Mouse (Mus musculus) myocyte (in vitro differentiated cells): ENCODE measurements around the gene 1700122O11Rik. TPM values are rescaled to one million over a fixed set of nuclear protein-coding genes. Genes with fewer than 3 reads are reported as not detected.

ENCODE experiments used
- H3K27me3 ChIP-seq: one replicate; pipeline ENCODE4 v1.6.1; 2011; ENCODE audit not compliant: control insufficient read depth, insufficient read depth, insufficient read length
- H3K36me3 ChIP-seq: one replicate; pipeline ENCODE4 v1.6.1; 2011; ENCODE audit not compliant: control insufficient read depth, insufficient read depth
- H3K4me2 ChIP-seq: one replicate; pipeline ENCODE4 v1.6.1; 2011; ENCODE audit warnings: low read depth, control low read depth
- H3K4me3 ChIP-seq: one replicate; pipeline ENCODE4 v1.5.1; 2011; ENCODE audit warnings: mild to moderate bottlenecking, control low read depth, moderate library complexity
- H3K79me2 ChIP-seq: one replicate; pipeline ENCODE4 v1.6.1; 2011; ENCODE audit not compliant: control insufficient read depth, insufficient read depth
- H3ac ChIP-seq: one replicate; pipeline ENCODE4 v1.6.1; 2011; ENCODE audit not compliant: control insufficient read depth, insufficient read length
- CEBPB ChIP-seq: IDR thresholded peaks from 2 replicates; pipeline ENCODE4 v1.6.1; 2011; ENCODE audit warnings: mild to moderate bottlenecking, moderate library complexity; ENCODE audit not compliant: poor library complexity, insufficient read depth, severe bottlenecking
- E2F4 ChIP-seq: IDR thresholded peaks from one replicate; pipeline ENCODE4 v1.6.1; 2011; ENCODE audit warnings: mild to moderate bottlenecking, control low read depth, moderate library complexity; ENCODE audit not compliant: insufficient read depth
- MAX ChIP-seq: IDR thresholded peaks from one replicate; pipeline ENCODE4 v1.6.1; 2011; ENCODE audit warnings: low read depth, mild to moderate bottlenecking, control low read depth
- MYOD1 ChIP-seq, 3 experiments: IDR thresholded peaks; one replicate each; pipeline ENCODE4 v1.6.1; 2011; ENCODE audit warnings: control low read depth in 2 of 3, low read depth in 2 of 3, mild to moderate bottlenecking in 2 of 3, moderate library complexity in 1 of 3; ENCODE audit not compliant: insufficient read length in 2 of 3, control insufficient read depth in 1 of 3
- MYOG ChIP-seq, 3 experiments: IDR thresholded peaks; one replicate each; pipeline ENCODE4 v1.6.1; 2011; ENCODE audit warnings: control low read depth in 2 of 3, low read depth in 2 of 3, mild to moderate bottlenecking in 2 of 3; ENCODE audit not compliant: insufficient read length in 2 of 3, control insufficient read depth in 1 of 3, insufficient read depth in 1 of 3
- POLR2A ChIP-seq: IDR thresholded peaks from one replicate; pipeline ENCODE4 v1.6.1; 2011; ENCODE audit warnings: low read depth, mild to moderate bottlenecking, control low read depth, moderate library complexity; ENCODE audit not compliant: insufficient read length
- POLR2AphosphoS2 ChIP-seq: IDR thresholded peaks from one replicate; pipeline ENCODE4 v1.6.1; 2011; ENCODE audit warnings: low read depth, control low read depth; ENCODE audit not compliant: insufficient read length
- REST ChIP-seq: IDR thresholded peaks from one replicate; pipeline ENCODE4 v1.6.1; 2011; ENCODE audit warnings: mild to moderate bottlenecking, control low read depth, moderate library complexity; ENCODE audit not compliant: insufficient read depth, insufficient read length
- SRF ChIP-seq: IDR thresholded peaks from one replicate; pipeline ENCODE4 v1.6.1; 2011; ENCODE audit warnings: low read depth; ENCODE audit not compliant: control insufficient read depth, insufficient read length
- TCF12 ChIP-seq: IDR thresholded peaks from one replicate; pipeline ENCODE4 v1.6.1; 2011; ENCODE audit warnings: mild to moderate bottlenecking, control low read depth; ENCODE audit not compliant: poor library complexity, insufficient read depth, severe bottlenecking
- TCF3 ChIP-seq: IDR thresholded peaks from one replicate; pipeline ENCODE4 v1.6.1; 2011; ENCODE audit warnings: low read depth, control low read depth; ENCODE audit not compliant: insufficient read length
- USF1 ChIP-seq: IDR thresholded peaks from one replicate; pipeline ENCODE4 v1.6.1; 2011; ENCODE audit warnings: low read depth, mild to moderate bottlenecking, control low read depth, moderate library complexity
- polyA plus RNA-seq: library from polyadenylated mRNA; unstranded; fragments of >200 nt; fragmentation: generic; extraction: Trizol; gene quantifications from one replicate; pipeline ENCODE4 v1.2.1, GENCODE M21; 2012; ENCODE audit warnings: missing spikeins

The 1700122O11Rik gene
- polyA plus RNA-seq, 1 experiment, result not detected

GRCm38 (mm10) chr17:48041351-48042287 is 3.5 kb upstream of the 1700122O11Rik start:
- H3K27me3 ChIP-seq, result no peaks in the 10 kb centered on the region
- no peak overlapping the region for H3K4me3 ChIP-seq
- no peaks in the 10 kb centered on the region for H3K36me3 ChIP-seq
- no peak overlapping the region for H3ac ChIP-seq
- TF ChIP-seq SRF (no peak), MAX (no peak)
- no peaks in the 10 kb centered on the region for H3K79me2 ChIP-seq
- no peak overlapping the region for H3K4me2 ChIP-seq

- Histone ChIP-seq H3K27me3 (no peaks in the 10 kb centered on the region), H3ac (no peak overlapping the region), H3K4me2 (no peak overlapping the region), H3K79me2 (no peaks in the 10 kb centered on the region), H3K36me3 (no peaks in the 10 kb centered on the region), H3K4me3 (no peak overlapping the region)
- TF ChIP-seq POLR2A (no peak), E2F4 (no peak), MYOD1 (IDR thresholded peaks at IDR 0.05; ENCODE audit: control insufficient read depth in 1 of 3, insufficient read length in 2 of 3, low read depth in 2 of 3) (peak in 1 of 3 experiments; percentile 18)
These were observed 1.3 kb upstream of the 1700122O11Rik start for GRCm38 (mm10) chr17:48039232-48039866.

GRCm38 (mm10) chr17:48036921-48037320 is 1.2 kb downstream of the 1700122O11Rik start:
- Histone ChIP-seq H3ac (no peak overlapping the region), H3K27me3 (no peaks in the 10 kb centered on the region), H3K4me2 (no peak overlapping the region), H3K4me3 (no peak overlapping the region), H3K36me3 (no peaks in the 10 kb centered on the region), H3K79me2 (no peaks in the 10 kb centered on the region)
- TF ChIP-seq CEBPB, result no peak
- no peak for TF ChIP-seq TCF3
- TF ChIP-seq POLR2AphosphoS2, result no peak
- no peak for TF ChIP-seq USF1
- no peak for TF ChIP-seq MYOD1 (IDR thresholded peaks at IDR 0.05; ENCODE audit: control insufficient read depth in 1 of 3, insufficient read length in 2 of 3, low read depth in 2 of 3)
- TF ChIP-seq TCF12, result no peak
- TF ChIP-seq POLR2A, result no peak
- no peak for TF ChIP-seq MAX
- no peak for TF ChIP-seq E2F4
- TF ChIP-seq SRF, result no peak
- TF ChIP-seq MYOG (IDR thresholded peaks at IDR 0.05; ENCODE audit: control insufficient read depth in 1 of 3, insufficient read depth in 1 of 3, insufficient read length in 2 of 3, low read depth in 2 of 3), result no peak
- no peak for TF ChIP-seq REST

- Histone ChIP-seq H3K4me3 (no peak overlapping the region), H3ac (no peak overlapping the region), H3K79me2 (no peaks in the 10 kb centered on the region), H3K36me3 (no peaks in the 10 kb centered on the region), H3K27me3 (no peaks in the 10 kb centered on the region), H3K4me2 (no peak overlapping the region)
- TF ChIP-seq E2F4, result no peak
- no peak for TF ChIP-seq USF1
- no peak for TF ChIP-seq POLR2A
- TF ChIP-seq CEBPB, result no peak
These were observed 6.3 kb downstream of the 1700122O11Rik start for GRCm38 (mm10) chr17:48031521-48032430.

GRCm38 (mm10) chr17:48029241-48029640 is 8.9 kb downstream of the 1700122O11Rik start:
- no peaks in the 10 kb centered on the region for H3K27me3 ChIP-seq
- H3K79me2 ChIP-seq, result no peaks in the 10 kb centered on the region
- no peak overlapping the region for H3K4me2 ChIP-seq
- TF ChIP-seq TCF3, result no peak
- TF ChIP-seq REST, result no peak
- no peak for TF ChIP-seq MAX
- TF ChIP-seq MYOG (IDR thresholded peaks at IDR 0.05; ENCODE audit: control insufficient read depth in 1 of 3, insufficient read depth in 1 of 3, insufficient read length in 2 of 3, low read depth in 2 of 3), result no peak
- no peak for TF ChIP-seq CEBPB
- TF ChIP-seq POLR2AphosphoS2, result no peak
- TF ChIP-seq SRF, result no peak
- TF ChIP-seq MYOD1 (IDR thresholded peaks at IDR 0.05; ENCODE audit: control insufficient read depth in 1 of 3, insufficient read length in 2 of 3, low read depth in 2 of 3), result no peak
- TF ChIP-seq POLR2A, result no peak
- no peak for TF ChIP-seq TCF12
- no peak for TF ChIP-seq E2F4
- no peak for TF ChIP-seq USF1
- H3K4me3 ChIP-seq, result no peak overlapping the region
- H3ac ChIP-seq, result no peak overlapping the region
- no peaks in the 10 kb centered on the region for H3K36me3 ChIP-seq
